Mouse (Mus musculus): Measurements from ENCODE around the gene Galr3. TPM values are rescaled to one million over a fixed set of nuclear protein-coding genes. Genes with fewer than 3 reads are reported as not detected.
A peak's percentile ranks its signal among the peaks of the same experiment; 100 is the strongest.

Galr3 gene
- polyA plus RNA-seq, 1 experiment from 2014 or later, result not detected

DNA sequence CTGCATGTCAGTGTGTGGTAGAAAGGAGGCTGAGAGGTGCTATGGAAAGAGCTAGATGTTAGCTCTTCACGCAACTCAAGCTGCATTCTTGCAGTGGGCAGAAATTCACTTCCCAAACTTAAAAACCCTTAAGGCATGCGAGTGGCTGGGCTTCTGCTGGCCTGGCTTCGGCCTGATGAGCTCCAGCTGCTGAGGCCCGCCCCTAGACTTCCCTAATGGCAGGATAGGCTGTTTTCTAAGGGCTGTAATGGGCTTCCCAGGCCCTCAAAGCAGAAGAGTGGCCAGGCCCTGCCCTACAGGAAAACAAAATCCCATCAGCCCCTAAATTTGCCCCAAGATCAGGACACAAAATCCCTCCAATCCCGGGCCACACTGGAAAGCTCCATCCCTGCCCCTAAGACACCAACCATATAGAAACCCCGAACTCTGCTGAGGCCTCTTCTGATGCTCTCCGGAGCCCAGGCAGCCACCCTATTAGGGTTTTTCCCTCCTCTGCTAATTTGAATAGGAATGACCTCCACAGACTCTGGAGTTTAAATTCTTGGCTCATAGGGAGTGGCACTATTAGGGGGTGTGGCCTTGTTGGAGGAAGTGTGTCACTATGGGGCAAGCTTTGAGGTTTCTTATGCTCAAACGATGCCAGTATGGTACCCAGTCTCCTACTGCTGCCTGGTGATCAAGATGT lies 23.5 kb downstream of the Galr3 start:
- Histone ChIP-seq H3K27ac (ENCODE audit: low read depth) (peak overlapping the region; percentile 77), H3K9me3 (ENCODE audit: low read depth, low read length) (no peaks in the 10 kb centered on the region), H3K4me3 (ENCODE audit: low read depth, low read length) (no peak overlapping the region), H3K4me1 (ENCODE audit: insufficient read depth) (0 out of 2 replicates have a peak, but pooled peaks cover 5% of the 10 kb centered on the region), H3K9ac (no peak overlapping the region), H3K4me2 (no peak overlapping the region), H3K27me3 (ENCODE audit: insufficient read depth, low read length) (no peaks in the 10 kb centered on the region), H3K36me3 (ENCODE audit: insufficient read depth) (peaks cover 7% of the 10 kb centered on the region)
- ATAC-seq (ENCODE audit: insufficient read depth) (no peak), DNase-seq (peak; percentile 68)
- 42% methylated on average over 8 of the region's 8 CpGs for WGBS
- TF ChIP-seq CTCF (IDR thresholded peaks at IDR 0.05; ENCODE audit: low read depth), result no peak

DNA sequence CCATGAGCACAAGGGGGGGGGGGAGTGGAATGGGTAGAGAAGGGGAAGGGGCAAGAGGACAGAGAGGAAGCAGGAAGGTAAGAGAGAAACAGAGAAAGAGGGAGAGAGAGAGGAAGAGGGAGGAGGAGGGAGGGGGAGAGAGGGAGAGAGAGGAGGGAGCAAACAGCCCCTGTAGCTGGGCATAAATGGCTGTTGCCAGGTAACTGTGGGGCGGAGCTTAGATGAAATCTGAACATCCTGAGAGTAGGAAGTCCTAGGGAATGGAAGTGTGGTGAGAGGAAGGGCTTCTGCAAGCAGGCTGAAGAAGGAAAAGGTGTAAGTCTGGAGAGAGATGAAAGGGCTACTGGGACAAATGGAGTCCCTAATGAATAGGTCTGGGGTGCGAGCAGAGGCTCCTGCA lies 24.6 kb downstream of the Galr3 start:
- Histone ChIP-seq H3K9ac (no peak overlapping the region), H3K9me3 (ENCODE audit: low read depth, low read length) (no peaks in the 10 kb centered on the region), H3K4me3 (ENCODE audit: low read depth, low read length) (no peak overlapping the region), H3K4me1 (ENCODE audit: insufficient read depth) (0 out of 2 replicates have a peak, but pooled peaks cover 5% of the 10 kb centered on the region), H3K27me3 (ENCODE audit: insufficient read depth, low read length) (no peaks in the 10 kb centered on the region), H3K4me2 (no peak overlapping the region), H3K36me3 (ENCODE audit: insufficient read depth) (no peaks in the 10 kb centered on the region), H3K27ac (ENCODE audit: low read depth) (no peak overlapping the region)
- ATAC-seq (ENCODE audit: insufficient read depth) (no peak), DNase-seq (peak; percentile 51)
- WGBS, result 23% methylated on average over 2 of the region's 2 CpGs
- no peak for TF ChIP-seq CTCF (IDR thresholded peaks at IDR 0.05; ENCODE audit: low read depth)

DNA sequence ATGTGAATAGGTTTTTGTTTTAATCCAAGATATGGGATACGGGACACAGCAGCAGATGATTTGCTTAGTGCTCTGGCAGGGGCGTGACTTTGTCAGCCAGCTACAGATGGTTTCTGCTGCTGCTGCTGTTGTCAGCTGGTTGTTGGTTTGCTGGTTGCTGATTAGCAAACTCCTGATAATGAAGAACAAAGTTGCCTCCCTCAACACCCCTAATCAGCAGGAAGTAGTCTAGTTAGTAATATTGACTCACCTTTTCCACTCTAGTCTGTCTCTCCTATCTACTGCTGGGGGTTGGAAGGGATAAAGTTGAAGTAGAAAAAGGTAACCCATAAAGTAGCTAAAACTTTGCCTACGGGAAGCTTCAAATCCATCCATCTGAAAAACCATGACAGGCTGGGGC lies 25.9 kb downstream of the Galr3 start:
- Histone ChIP-seq H3K36me3 (ENCODE audit: insufficient read depth) (no peaks in the 10 kb centered on the region), H3K9me3 (ENCODE audit: low read depth, low read length) (no peaks in the 10 kb centered on the region), H3K4me1 (ENCODE audit: insufficient read depth) (0 out of 2 replicates have a peak, but pooled peaks cover 2% of the 10 kb centered on the region), H3K4me3 (ENCODE audit: low read depth, low read length) (no peak overlapping the region), H3K4me2 (no peak overlapping the region), H3K27ac (ENCODE audit: low read depth) (no peak overlapping the region), H3K9ac (no peak overlapping the region), H3K27me3 (ENCODE audit: insufficient read depth, low read length) (no peaks in the 10 kb centered on the region)
- no peak for TF ChIP-seq CTCF (IDR thresholded peaks at IDR 0.05; ENCODE audit: low read depth)
- ATAC-seq (ENCODE audit: insufficient read depth) (no peak), DNase-seq (no peak)
- 57% methylated on average over 3 of the region's 3 CpGs for WGBS

DNA sequence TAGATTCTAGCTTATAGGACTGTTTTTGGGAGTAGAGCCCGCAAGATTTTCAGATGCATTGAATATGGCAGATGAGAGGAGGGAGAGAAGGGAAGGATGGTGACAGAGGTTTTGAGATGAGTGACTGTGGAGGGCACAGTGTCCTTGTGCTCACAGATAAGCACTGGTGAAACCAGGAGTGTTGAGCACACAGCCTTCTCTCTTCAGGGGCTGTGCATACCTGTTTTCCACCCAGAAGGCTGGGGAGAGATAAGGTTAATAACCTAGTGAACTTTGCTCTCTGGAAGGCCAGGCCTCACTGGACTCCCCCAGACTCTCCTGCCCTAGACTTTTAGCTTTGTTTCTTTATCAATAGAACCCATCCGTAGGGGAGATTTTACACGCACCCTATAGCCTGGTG lies 26.7 kb downstream of the Galr3 start:
- no peak overlapping the region; the same call in 1 of the 2 replicates for H3K27ac ChIP-seq (ENCODE audit: low read depth)
- H3K9ac ChIP-seq, result no peak overlapping the region
- WGBS, result 79% methylated on average over 3 of the region's 3 CpGs
- H3K4me1 ChIP-seq (ENCODE audit: insufficient read depth), result 0 out of 2 replicates have a peak, but pooled peaks cover under 1% of the 10 kb centered on the region
- no peaks in the 10 kb centered on the region for H3K9me3 ChIP-seq (ENCODE audit: low read depth, low read length)
- H3K36me3 ChIP-seq (ENCODE audit: insufficient read depth), result no peaks in the 10 kb centered on the region
- H3K4me2 ChIP-seq, result no peak overlapping the region
- ATAC-seq (ENCODE audit: insufficient read depth), result no peak
- no peak overlapping the region for H3K4me3 ChIP-seq (ENCODE audit: low read depth, low read length)
- no peak for TF ChIP-seq CTCF (IDR thresholded peaks at IDR 0.05; ENCODE audit: low read depth)
- no peaks in the 10 kb centered on the region for H3K27me3 ChIP-seq (ENCODE audit: insufficient read depth, low read length)
- no peak for DNase-seq

DNA sequence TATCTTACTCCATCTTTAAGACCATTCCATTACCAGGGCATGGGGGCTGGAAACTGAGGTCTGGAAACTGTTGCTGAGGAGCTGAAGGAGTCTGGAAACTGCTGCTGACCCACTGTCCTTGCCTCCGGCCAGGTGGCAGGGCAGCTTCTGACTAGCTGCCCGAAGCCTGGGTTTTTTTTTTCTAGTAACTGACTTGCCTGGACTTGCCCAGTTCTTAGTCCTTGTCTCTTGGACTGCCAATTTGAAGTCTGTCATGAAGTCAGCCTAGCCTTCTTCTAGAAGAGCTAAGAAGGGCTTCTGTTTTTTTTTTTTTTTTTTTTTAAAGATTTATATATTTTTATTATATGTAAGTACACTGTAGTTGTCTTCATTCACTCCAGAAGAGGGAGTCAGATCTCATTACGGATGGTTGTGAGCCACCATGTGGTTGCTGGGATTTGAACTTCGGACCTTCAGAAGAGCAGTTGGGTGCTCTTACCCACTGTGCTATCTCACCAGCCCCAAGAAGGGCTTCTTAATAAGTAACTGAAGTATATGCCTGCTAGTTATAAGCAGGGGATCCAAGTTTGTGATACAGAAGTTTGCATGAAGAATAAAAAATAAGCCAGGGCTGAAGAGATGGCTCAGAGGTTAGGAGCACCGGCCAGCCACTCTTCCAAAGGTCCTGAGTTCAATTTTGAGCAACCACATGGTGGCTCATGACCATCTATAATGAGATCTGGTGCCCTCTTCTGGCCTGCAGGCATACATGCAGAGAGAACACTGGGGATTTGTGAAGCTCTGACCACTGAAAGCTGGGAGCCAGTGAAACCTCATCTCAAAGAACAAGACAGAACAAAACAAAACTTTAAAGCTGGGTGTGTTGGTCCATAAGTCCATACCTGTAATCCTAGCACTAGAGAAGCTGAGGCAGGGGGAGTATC lies 29.7 kb downstream of the Galr3 start:
- ATAC-seq (ENCODE audit: insufficient read depth) (no peak), DNase-seq (peak; percentile 74)
- Histone ChIP-seq H3K4me2 (no peak overlapping the region), H3K27me3 (ENCODE audit: insufficient read depth, low read length) (no peaks in the 10 kb centered on the region), H3K4me1 (ENCODE audit: insufficient read depth) (no peaks in the 10 kb centered on the region), H3K9me3 (ENCODE audit: low read depth, low read length) (no peaks in the 10 kb centered on the region), H3K27ac (ENCODE audit: low read depth) (no peak overlapping the region), H3K4me3 (ENCODE audit: low read depth, low read length) (no peak overlapping the region), H3K9ac (no peak overlapping the region), H3K36me3 (ENCODE audit: insufficient read depth) (peaks cover 5% of the 10 kb centered on the region)
- peak; percentile 78 for TF ChIP-seq CTCF (IDR thresholded peaks at IDR 0.05; ENCODE audit: low read depth)
- WGBS, result 67% methylated on average over 5 of the region's 5 CpGs

DNA sequence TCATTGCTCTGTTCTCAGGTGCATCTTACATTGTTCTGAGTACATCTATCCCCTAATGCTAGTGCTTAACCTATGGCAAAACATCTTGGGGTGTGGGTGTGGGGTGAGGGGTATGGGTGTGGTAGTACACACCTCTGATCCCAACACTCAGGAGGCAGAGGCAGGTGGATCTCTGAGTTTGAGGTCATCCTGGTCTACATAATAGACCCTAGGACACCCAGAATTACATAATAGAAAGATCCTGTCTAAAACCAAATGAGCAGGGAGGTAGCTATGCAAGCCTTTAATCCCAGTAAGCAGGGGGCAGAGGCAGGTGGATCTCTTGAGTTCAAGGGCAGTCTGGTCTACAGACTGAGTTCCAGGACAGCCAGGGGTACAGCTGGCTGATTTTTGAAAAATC lies 32.1 kb downstream of the Galr3 start:
- Histone ChIP-seq H3K4me3 (ENCODE audit: low read depth, low read length) (no peak overlapping the region), H3K4me1 (ENCODE audit: insufficient read depth) (no peaks in the 10 kb centered on the region), H3K27ac (ENCODE audit: low read depth) (no peak overlapping the region), H3K9ac (no peak overlapping the region), H3K36me3 (ENCODE audit: insufficient read depth) (peaks cover 29% of the 10 kb centered on the region), H3K4me2 (no peak overlapping the region), H3K9me3 (ENCODE audit: low read depth, low read length) (no peaks in the 10 kb centered on the region), H3K27me3 (ENCODE audit: insufficient read depth, low read length) (no peaks in the 10 kb centered on the region)
- DNase-seq (no peak), ATAC-seq (ENCODE audit: insufficient read depth) (no peak)
- no peak for TF ChIP-seq CTCF (IDR thresholded peaks at IDR 0.05; ENCODE audit: low read depth)

DNA sequence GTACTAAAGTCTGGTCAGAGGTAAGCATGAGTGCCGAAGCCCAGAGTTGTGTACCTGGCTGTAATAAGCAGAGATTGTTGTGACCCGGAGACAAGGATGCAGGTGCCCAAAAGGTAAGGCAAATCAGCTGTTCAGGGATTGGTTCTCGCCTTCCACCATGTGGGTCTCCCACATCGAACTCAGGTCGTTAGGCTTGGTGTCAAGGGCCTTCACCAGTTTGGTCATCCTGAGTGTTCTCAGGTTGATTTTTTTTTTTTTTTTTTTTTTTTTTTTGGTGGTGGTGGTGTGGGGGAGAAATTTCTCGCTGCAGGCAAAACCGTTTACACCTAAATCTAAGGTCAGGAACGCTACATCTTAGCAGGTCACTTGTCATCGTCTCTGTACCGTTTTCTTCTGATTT lies 32.8 kb downstream of the Galr3 start:
- no peak for TF ChIP-seq CTCF (IDR thresholded peaks at IDR 0.05; ENCODE audit: low read depth)
- Histone ChIP-seq H3K27me3 (ENCODE audit: insufficient read depth, low read length) (no peaks in the 10 kb centered on the region), H3K36me3 (ENCODE audit: insufficient read depth) (peaks cover 36% of the 10 kb centered on the region), H3K9ac (peak overlapping the region; percentile 87; the same call in 1 of the 2 replicates), H3K4me1 (ENCODE audit: insufficient read depth) (no peaks in the 10 kb centered on the region), H3K4me2 (peak overlapping the region; percentile 76), H3K4me3 (ENCODE audit: low read depth, low read length) (peak overlapping the region; percentile 92), H3K27ac (ENCODE audit: low read depth) (peak overlapping the region; percentile 73; the same call in 1 of the 2 replicates), H3K9me3 (ENCODE audit: low read depth, low read length) (no peaks in the 10 kb centered on the region)
- WGBS, result 31% methylated on average over 10 of the region's 10 CpGs
- ATAC-seq (ENCODE audit: insufficient read depth) (no peak), DNase-seq (no peak)

Data from lung, embryonic 14.5 days (tissue).